Mouse (Mus musculus): ENCODE results near the gene P4htm. TPM values are rescaled to one million over a fixed set of nuclear protein-coding genes. Genes with fewer than 3 reads are reported as not detected.

P4htm gene
- polyA plus RNA-seq (2015; fragmentation: Nextera tagmentation; extraction: Ambion mirVana), result 40.1 and 40.2 TPM in 2 replicates

DNA sequence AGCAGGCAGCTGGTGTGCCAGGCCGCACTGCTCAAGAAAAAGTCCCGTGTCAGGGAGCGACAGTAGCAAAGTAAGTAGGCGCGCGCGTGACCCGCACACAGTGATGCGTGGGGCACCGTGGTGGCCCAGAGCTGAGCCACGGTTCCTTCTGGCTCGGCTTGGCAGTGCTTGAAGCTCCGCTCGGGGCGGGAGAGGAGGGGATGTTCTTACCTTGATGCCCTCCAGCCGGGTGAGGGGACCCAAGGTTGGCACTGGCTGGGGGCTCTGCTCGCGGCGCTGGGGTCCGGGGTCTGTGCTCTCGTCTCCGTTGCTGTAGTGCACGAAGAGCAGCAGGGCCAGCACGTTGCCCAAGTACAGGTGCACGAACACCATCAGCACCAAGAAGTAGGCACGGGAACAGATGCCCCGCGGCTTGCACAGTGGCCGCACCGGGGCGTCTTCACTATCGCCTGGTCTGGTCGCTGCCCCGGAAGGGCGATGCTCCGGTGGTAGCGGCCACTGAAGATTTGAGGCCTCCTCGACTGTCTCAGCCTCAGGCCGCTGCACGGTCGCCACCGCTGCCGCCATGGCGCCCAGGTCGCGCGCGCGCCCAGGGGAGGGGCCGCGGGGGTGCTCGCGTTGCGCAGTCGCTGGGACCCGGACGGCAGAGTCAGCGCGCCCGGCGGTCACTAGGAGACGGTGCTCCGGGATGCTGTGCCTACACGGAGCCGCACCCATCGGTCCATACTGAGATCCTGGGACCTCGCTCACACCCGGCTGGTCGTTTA lies at the start of gene P4htm:
Gene P4htm (minus strand): TSS at position 670 of the 767 bp plus-strand sequence.
- H3K27me3 ChIP-seq (replicated peaks; ENCODE audit: control insufficient read depth, insufficient read depth, low read length), result no peaks in the 10 kb centered on the region
- H3K4me2 ChIP-seq (ENCODE audit: low read length), result peak within 1 kb of the TSS; percentile 84
- H3K4me1 ChIP-seq (ENCODE audit: control insufficient read depth, insufficient read depth, low read depth, low read length), result peaks cover 8% of the 10 kb centered on the region
- H3K9me3 ChIP-seq (ENCODE audit: control insufficient read depth, low read length), result no peaks in the 10 kb centered on the region
- WGBS, result 1% methylated on average over 44 of the region's 69 CpGs
- H3K27ac ChIP-seq (ENCODE audit: low read depth, low read length), result peak within 1 kb of the TSS; percentile 85
- peak within 1 kb of the TSS; percentile 68 for H3K4me3 ChIP-seq (ENCODE audit: low read length)
- ATAC-seq, result peak; percentile 86
- H3K9ac ChIP-seq (ENCODE audit: low read depth, low read length), result peak within 1 kb of the TSS; percentile 82
- no peaks in the 10 kb centered on the region for H3K36me3 ChIP-seq (ENCODE audit: control insufficient read depth, insufficient read depth, low read length)

- H3K9me3 ChIP-seq (ENCODE audit: control insufficient read depth, low read length), result no peaks in the 10 kb centered on the region
- no peak overlapping the region for H3K9ac ChIP-seq (ENCODE audit: low read depth, low read length)
- no peaks in the 10 kb centered on the region; the same call in 1 of the 2 replicates for H3K36me3 ChIP-seq (ENCODE audit: control insufficient read depth, insufficient read depth, low read length)
- no peak overlapping the region for H3K27ac ChIP-seq (ENCODE audit: low read depth, low read length)
- H3K4me1 ChIP-seq (ENCODE audit: control insufficient read depth, insufficient read depth, low read depth, low read length), result no peaks in the 10 kb centered on the region
- ATAC-seq, result no peak
- 86% methylated on average over 2 of the region's 2 CpGs for WGBS
- no peak overlapping the region for H3K4me2 ChIP-seq (ENCODE audit: low read length)
- no peak overlapping the region for H3K4me3 ChIP-seq (ENCODE audit: low read length)
- no peaks in the 10 kb centered on the region for H3K27me3 ChIP-seq (replicated peaks; ENCODE audit: control insufficient read depth, insufficient read depth, low read length)
Measured at GRCm38 (mm10) chr9:108639825-108640224, 42.4 kb upstream of the P4htm start.

GRCm38 (mm10) chr9:108635415-108635814 lies 37.9 kb upstream of the P4htm start:
- H3K4me3 ChIP-seq (ENCODE audit: low read length), result no peak overlapping the region
- no peaks in the 10 kb centered on the region for H3K9me3 ChIP-seq (ENCODE audit: control insufficient read depth, low read length)
- H3K27ac ChIP-seq (ENCODE audit: low read depth, low read length), result no peak overlapping the region
- no peak overlapping the region for H3K4me2 ChIP-seq (ENCODE audit: low read length)
- WGBS, result 85% methylated on average over 2 of the region's 2 CpGs
- no peak overlapping the region for H3K9ac ChIP-seq (ENCODE audit: low read depth, low read length)
- H3K4me1 ChIP-seq (ENCODE audit: control insufficient read depth, insufficient read depth, low read depth, low read length), result no peaks in the 10 kb centered on the region
- ATAC-seq, result no peak
- no peaks in the 10 kb centered on the region for H3K36me3 ChIP-seq (ENCODE audit: control insufficient read depth, insufficient read depth, low read length)
- no peaks in the 10 kb centered on the region for H3K27me3 ChIP-seq (replicated peaks; ENCODE audit: control insufficient read depth, insufficient read depth, low read length)

- 80% methylated on average over 2 of the region's 2 CpGs for WGBS
- Histone ChIP-seq H3K9me3 (ENCODE audit: control insufficient read depth, low read length) (no peaks in the 10 kb centered on the region), H3K9ac (ENCODE audit: low read depth, low read length) (no peak overlapping the region), H3K36me3 (ENCODE audit: control insufficient read depth, insufficient read depth, low read length) (no peaks in the 10 kb centered on the region), H3K4me3 (ENCODE audit: low read length) (no peak overlapping the region), H3K27me3 (replicated peaks; ENCODE audit: control insufficient read depth, insufficient read depth, low read length) (no peaks in the 10 kb centered on the region), H3K27ac (ENCODE audit: low read depth, low read length) (no peak overlapping the region), H3K4me1 (ENCODE audit: control insufficient read depth, insufficient read depth, low read depth, low read length) (no peaks in the 10 kb centered on the region), H3K4me2 (ENCODE audit: low read length) (no peak overlapping the region)
- no peak for ATAC-seq
Measured at GRCm38 (mm10) chr9:108633846-108634245, 36.4 kb upstream of the P4htm start.

DNA sequence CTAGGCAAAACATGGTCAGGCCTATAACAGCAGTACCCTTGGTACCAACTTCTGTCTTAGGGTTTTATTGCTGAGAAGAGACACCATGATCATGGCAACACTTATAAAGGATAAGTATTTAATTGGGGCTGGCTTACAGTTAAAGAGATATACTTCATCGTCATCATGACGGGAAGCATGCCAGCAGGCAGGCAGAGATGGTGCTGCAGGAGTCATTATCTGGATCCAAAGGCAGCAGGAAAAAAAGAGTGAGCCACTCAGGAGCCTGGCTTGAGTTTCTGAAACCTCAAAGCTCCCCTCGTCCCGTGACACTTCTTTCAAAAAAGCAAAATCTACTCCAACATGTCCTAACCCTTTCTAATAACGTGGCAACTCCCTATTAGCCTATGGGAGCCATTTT lies 34.9 kb upstream of the P4htm start:
- Histone ChIP-seq H3K4me3 (ENCODE audit: low read length) (no peak overlapping the region), H3K4me2 (ENCODE audit: low read length) (no peak overlapping the region), H3K36me3 (ENCODE audit: control insufficient read depth, insufficient read depth, low read length) (no peaks in the 10 kb centered on the region), H3K9ac (ENCODE audit: low read depth, low read length) (no peak overlapping the region), H3K9me3 (ENCODE audit: control insufficient read depth, low read length) (no peaks in the 10 kb centered on the region), H3K27me3 (replicated peaks; ENCODE audit: control insufficient read depth, insufficient read depth, low read length) (no peaks in the 10 kb centered on the region), H3K4me1 (ENCODE audit: control insufficient read depth, insufficient read depth, low read depth, low read length) (no peaks in the 10 kb centered on the region), H3K27ac (ENCODE audit: low read depth, low read length) (no peak overlapping the region)
- no peak for ATAC-seq
- 78% methylated on average over 5 of the region's 5 CpGs for WGBS

GRCm38 (mm10) chr9:108631631-108632256 lies 34.3 kb upstream of the P4htm start:
- Histone ChIP-seq H3K36me3 (ENCODE audit: control insufficient read depth, insufficient read depth, low read length) (no peaks in the 10 kb centered on the region), H3K4me3 (ENCODE audit: low read length) (no peak overlapping the region), H3K4me2 (ENCODE audit: low read length) (no peak overlapping the region), H3K27ac (ENCODE audit: low read depth, low read length) (no peak overlapping the region), H3K4me1 (ENCODE audit: control insufficient read depth, insufficient read depth, low read depth, low read length) (no peaks in the 10 kb centered on the region), H3K9ac (ENCODE audit: low read depth, low read length) (no peak overlapping the region), H3K9me3 (ENCODE audit: control insufficient read depth, low read length) (no peaks in the 10 kb centered on the region), H3K27me3 (replicated peaks; ENCODE audit: control insufficient read depth, insufficient read depth, low read length) (no peaks in the 10 kb centered on the region)
- WGBS, result 91% methylated on average over 5 of the region's 5 CpGs
- no peak for ATAC-seq

DNA sequence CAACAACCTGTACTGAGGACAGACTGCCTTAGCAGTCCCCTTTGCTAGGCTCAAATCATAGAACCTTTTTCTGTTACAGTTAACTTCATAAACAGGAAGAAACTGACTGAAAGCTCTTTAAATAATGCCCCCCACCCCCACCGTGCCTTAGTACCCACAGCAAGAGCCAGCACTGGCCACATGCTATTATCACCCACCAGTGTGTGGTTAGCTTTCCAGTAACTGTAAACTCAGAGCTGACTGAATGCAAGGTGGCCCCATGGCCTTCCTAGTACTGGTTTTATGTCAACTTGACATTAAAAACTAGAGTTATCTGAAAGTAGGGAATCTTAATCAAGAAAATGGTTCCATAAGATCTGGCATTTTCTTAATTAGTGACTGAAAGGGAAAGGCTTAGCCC lies 33.2 kb upstream of the P4htm start:
- H3K4me3 ChIP-seq (ENCODE audit: low read length), result no peak overlapping the region
- no peak overlapping the region for H3K27ac ChIP-seq (ENCODE audit: low read depth, low read length)
- H3K9ac ChIP-seq (ENCODE audit: low read depth, low read length), result no peak overlapping the region
- no peaks in the 10 kb centered on the region for H3K36me3 ChIP-seq (ENCODE audit: control insufficient read depth, insufficient read depth, low read length)
- WGBS, result 89% methylated on average over 1 of the region's 1 CpGs
- H3K4me2 ChIP-seq (ENCODE audit: low read length), result no peak overlapping the region
- ATAC-seq, result no peak
- H3K4me1 ChIP-seq (ENCODE audit: control insufficient read depth, insufficient read depth, low read depth, low read length), result no peaks in the 10 kb centered on the region
- no peaks in the 10 kb centered on the region for H3K27me3 ChIP-seq (replicated peaks; ENCODE audit: control insufficient read depth, insufficient read depth, low read length)
- no peaks in the 10 kb centered on the region for H3K9me3 ChIP-seq (ENCODE audit: control insufficient read depth, low read length)

GRCm38 (mm10) chr9:108628141-108628540 lies 30.7 kb upstream of the P4htm start:
- no peak overlapping the region for H3K27ac ChIP-seq (ENCODE audit: low read depth, low read length)
- H3K4me2 ChIP-seq (ENCODE audit: low read length), result no peak overlapping the region
- H3K4me1 ChIP-seq (ENCODE audit: control insufficient read depth, insufficient read depth, low read depth, low read length), result no peaks in the 10 kb centered on the region
- no peaks in the 10 kb centered on the region for H3K9me3 ChIP-seq (ENCODE audit: control insufficient read depth, low read length)
- no peak for ATAC-seq
- no peaks in the 10 kb centered on the region for H3K36me3 ChIP-seq (ENCODE audit: control insufficient read depth, insufficient read depth, low read length)
- no peak overlapping the region for H3K9ac ChIP-seq (ENCODE audit: low read depth, low read length)
- H3K27me3 ChIP-seq (replicated peaks; ENCODE audit: control insufficient read depth, insufficient read depth, low read length), result no peaks in the 10 kb centered on the region
- no peak overlapping the region for H3K4me3 ChIP-seq (ENCODE audit: low read length)
- WGBS, result 88% methylated on average over 4 of the region's 4 CpGs

DNA sequence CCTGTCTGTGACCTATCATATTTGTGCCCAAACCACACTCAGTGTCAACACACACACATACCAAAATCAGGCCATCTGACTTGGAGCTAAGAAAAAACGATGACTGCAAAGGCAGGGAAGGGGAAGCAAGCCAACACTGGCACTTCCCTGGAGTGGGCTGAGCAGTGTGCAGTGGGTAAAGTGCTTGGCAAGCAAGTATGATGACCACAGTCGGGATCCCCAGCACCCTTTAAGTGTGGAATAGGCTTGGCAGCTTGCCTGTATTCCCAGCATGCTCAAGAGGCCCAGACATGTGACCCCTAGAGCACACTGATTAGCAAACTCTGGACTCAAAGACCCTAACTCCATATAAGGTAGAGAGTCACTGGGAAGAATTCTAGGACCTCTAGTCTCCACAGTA lies 29.0 kb upstream of the P4htm start:
- no peak overlapping the region for H3K9ac ChIP-seq (ENCODE audit: low read depth, low read length)
- no peaks in the 10 kb centered on the region for H3K9me3 ChIP-seq (ENCODE audit: control insufficient read depth, low read length)
- no peak overlapping the region for H3K4me2 ChIP-seq (ENCODE audit: low read length)
- H3K27ac ChIP-seq (ENCODE audit: low read depth, low read length), result no peak overlapping the region
- H3K36me3 ChIP-seq (ENCODE audit: control insufficient read depth, insufficient read depth, low read length), result no peaks in the 10 kb centered on the region
- ATAC-seq, result no peak
- no peak overlapping the region for H3K4me3 ChIP-seq (ENCODE audit: low read length)
- H3K27me3 ChIP-seq (replicated peaks; ENCODE audit: control insufficient read depth, insufficient read depth, low read length), result no peaks in the 10 kb centered on the region
- H3K4me1 ChIP-seq (ENCODE audit: control insufficient read depth, insufficient read depth, low read depth, low read length), result no peaks in the 10 kb centered on the region
- 60% methylated on average over 2 of the region's 2 CpGs for WGBS
